Mouse (Mus musculus) gastrocnemius, postnatal 36 days (tissue): ENCODE results near the gene Snrnp35. TPM values are rescaled to one million over a fixed set of nuclear protein-coding genes. Genes with fewer than 3 reads are reported as not detected.
"Not testable (repeated sequence)": the region's sequence is repeated elsewhere in the genome, so short reads cannot be mapped to it uniquely, and the experiment has no call there.

Source experiments
- DNase-seq, 2 experiments: peaks; one replicate each; pipeline ENCODE4 v3.0.0; 2022
- intact Hi-C: fragments of 180-260 bp; cut with DNase I; formaldehyde crosslinking; loops from one replicate; pipeline ENCODE4 v1.15.1; 2025
- total RNA-seq, 2 experiments: library from RNA; stranded (reverse); gene quantifications; 2 replicates each; pipeline ENCODE4 v1.2.3; 2021

The Snrnp35 gene
- total RNA-seq, 2 experiments from 2014 or later: 20.5 to 26.1 TPM

GRCm38 (mm10) chr5:124460922-124461321 lies 22.0 kb upstream of the Snrnp35 start:
- DNase-seq, intact Hi-C loops: not testable (repeated sequence)

GRCm38 (mm10) chr5:124462297-124463025 lies 20.5 kb upstream of the Snrnp35 start:
- DNase-seq: no peak
- intact Hi-C loops: no loop called here

- intact Hi-C loops: no loop called here
These were observed 19.5 kb upstream of the Snrnp35 start for GRCm38 (mm10) chr5:124463462-124463861.

GRCm38 (mm10) chr5:124464905-124465304 lies 18.0 kb upstream of the Snrnp35 start:
- intact Hi-C loops: no loop called here
- no peak for DNase-seq

More at GRCm38 (mm10) chr5:124463462-124463861, 19.5 kb upstream of the Snrnp35 start:
- DNase-seq: no peak

GRCm38 (mm10) chr5:124467766-124468165 lies 15.2 kb upstream of the Snrnp35 start:
- intact Hi-C loops: no loop called here
- DNase-seq: no peak

DNA sequence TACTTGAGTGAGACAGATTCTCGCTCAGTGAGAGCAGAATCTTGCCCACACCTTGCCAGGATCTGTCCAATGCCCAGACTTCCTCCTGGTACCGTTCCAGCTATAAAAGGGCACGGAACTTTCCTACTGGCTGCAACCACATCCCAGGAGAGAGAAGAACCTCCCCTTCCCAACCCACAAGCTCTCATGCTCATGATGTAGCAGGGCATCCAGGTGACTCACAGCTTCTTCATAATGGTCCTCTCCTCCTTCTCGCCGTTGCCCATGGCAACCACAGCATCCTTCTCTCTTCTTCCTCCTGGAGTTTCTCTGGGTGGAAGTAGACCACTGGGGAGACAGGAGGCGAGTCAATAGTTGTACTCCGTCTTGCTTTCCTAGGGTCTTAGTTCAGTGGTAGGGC lies 14.6 kb upstream of the Snrnp35 start:
- intact Hi-C loops: no loop called here
- no peak for DNase-seq

DNA sequence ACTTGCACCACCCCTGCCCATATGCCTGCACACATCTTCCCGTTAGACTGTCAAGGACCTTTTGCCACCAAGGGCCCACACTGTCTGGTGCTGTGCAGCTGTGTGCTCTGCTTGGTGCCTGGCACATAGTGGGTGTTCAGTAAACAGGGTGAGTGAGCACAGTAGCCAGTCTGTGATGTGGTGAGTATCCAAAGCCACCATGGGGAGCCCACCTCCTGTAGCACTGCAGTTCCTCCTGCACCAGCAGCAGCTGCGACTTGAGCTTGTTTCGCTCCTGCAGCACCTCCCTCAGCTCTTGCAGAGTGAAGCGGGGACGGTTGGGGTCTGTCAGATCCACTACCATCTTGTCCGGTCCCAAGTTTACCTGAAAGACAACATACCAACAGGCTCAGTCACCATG lies 13.4 kb upstream of the Snrnp35 start:
- intact Hi-C loops: no loop called here
- DNase-seq: no peak

GRCm38 (mm10) chr5:124470591-124471171 lies 12.3 kb upstream of the Snrnp35 start:
- intact Hi-C loops: no loop called here
- DNase-seq: no peak

DNA sequence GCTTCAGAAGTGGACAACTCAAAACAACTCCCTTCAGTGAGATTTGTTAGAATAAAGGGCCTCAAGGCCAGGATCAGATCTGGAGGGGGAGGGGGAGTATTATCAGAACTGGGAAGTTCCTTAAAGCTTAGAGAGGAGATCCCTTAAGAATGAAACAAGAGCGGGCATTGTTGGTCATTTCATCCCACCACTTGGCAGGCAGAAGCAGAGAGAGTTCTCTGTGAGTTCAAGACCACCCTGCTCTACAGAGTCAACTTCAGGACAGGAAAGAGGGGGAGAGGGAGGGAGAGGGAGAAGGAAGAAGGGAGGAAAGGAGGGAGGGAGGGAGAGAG lies 4.1 kb upstream of the Snrnp35 start:
- no peak for DNase-seq
- intact Hi-C loops: loop anchor here (2.0 kb wide), 1 partner anchor 30 kb away; no protein-coding TSS in a partner anchor

DNA sequence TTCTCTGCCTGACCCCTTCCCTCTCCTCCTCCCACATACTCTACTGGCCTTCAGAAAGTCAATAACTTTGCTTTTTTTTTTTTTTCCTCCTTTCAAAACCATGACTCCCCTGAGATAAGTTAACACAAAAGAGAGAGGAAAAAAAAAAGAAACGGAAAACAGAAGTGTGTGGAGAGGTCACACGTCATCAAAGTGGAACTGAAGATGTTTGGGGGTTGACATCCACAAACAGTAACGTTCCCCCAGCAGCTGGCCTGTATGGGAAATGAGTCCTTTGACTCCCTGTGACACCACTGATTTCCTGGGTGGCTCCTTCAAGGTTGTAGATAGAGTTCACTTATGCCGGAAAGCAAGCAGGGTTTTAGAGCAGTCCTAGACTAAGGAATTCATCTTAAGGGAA lies 2.8 kb upstream of the Snrnp35 start:
- intact Hi-C loops: no loop called here
- no peak for DNase-seq

GRCm38 (mm10) chr5:124481714-124482113 lies 1.2 kb upstream of the Snrnp35 start:
- DNase-seq: no peak
- intact Hi-C loops: loop anchor here (2.0 kb wide), 1 partner anchor 55 kb away; no protein-coding TSS in a partner anchor

- peak in 1 of 2 experiments; percentile 52 for DNase-seq
- intact Hi-C loops: loop anchor here (2.0 kb wide), 1 partner anchor 54 kb away; no protein-coding TSS in a partner anchor
These were observed 433 bp upstream of the Snrnp35 start for GRCm38 (mm10) chr5:124482436-124482965.

- DNase-seq: no peak
- intact Hi-C loops: loop anchor here (2.0 kb wide), 1 partner anchor 53 kb away; no protein-coding TSS in a partner anchor
These were observed 892 bp downstream of the Snrnp35 start for GRCm38 (mm10) chr5:124483655-124484396.

DNA sequence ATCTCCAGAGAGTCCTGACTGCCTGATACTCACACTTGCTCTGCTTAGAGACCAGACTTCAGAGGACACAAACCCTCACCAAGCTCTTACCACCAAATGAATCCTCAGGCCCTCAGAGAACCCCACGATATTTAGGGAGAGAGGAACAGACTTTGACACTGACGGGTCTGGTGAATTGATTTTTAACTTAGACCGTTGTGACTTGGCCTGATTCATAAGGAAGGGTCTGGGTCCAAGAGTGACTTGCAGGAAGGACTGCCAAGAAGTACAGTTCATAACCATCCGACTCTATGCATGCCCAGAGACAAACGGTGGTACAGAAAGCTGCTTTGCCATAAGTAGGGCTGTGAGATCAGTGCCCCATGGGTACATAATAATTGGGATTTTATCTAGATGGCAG lies 2.7 kb downstream of the Snrnp35 start:
- DNase-seq: no peak
- intact Hi-C loops: no loop called here

- DNase-seq: no peak
- intact Hi-C loops: no loop called here
These were observed 6.0 kb downstream of the Snrnp35 start for GRCm38 (mm10) chr5:124488885-124489284.

DNA sequence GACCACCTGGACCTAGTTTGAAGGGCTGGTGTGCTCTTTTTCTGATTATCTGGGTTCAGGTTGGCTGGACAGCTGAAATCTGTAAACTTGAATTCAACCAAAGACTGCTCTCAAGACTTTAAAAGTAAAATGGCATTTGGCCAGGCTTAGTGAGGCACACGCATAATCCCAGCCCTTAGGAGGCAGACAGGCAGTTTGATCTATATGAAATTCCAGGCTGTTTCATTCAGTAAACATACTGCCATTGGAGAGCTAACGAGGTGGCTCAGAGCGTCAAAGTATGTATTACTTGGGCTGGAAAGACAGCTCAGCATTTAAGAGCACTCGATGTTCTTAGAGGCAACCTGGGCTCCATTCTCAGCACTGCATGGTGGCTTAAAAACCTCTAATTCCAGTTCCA lies 8.8 kb downstream of the Snrnp35 start:
- no peak for DNase-seq
- intact Hi-C loops: no loop called here

GRCm38 (mm10) chr5:124492618-124493017 lies 9.7 kb downstream of the Snrnp35 start:
- no peak for DNase-seq
- intact Hi-C loops: no loop called here

- no peak for DNase-seq
- intact Hi-C loops: no loop called here
These were observed 10.5 kb downstream of the Snrnp35 start for GRCm38 (mm10) chr5:124493455-124493854.

DNA sequence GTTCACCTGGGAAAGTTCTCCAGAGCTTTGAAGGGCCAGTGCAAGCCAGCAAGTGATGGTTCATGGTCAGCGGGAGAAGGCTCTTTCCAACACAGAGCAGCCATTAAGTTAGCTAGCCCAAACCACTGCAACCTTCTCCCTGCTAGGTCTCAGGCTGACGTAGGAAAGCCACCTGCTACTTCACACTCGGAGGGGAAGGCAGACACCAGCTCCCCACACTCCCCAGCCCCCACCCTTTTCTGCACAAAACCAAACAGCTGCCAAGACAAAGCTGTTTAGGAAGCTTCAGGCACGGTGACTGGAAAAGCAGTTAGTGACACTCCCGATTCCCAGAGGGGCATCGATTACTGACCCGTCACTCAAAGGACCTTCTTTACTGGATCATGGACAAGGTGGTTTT lies 12.6 kb downstream of the Snrnp35 start:
- DNase-seq: no peak
- intact Hi-C loops: loop anchor here (5.0 kb wide), 1 partner anchor 37 kb away; the partner anchor contains the start of gene Rilpl1

GRCm38 (mm10) chr5:124496614-124497514 lies 13.9 kb downstream of the Snrnp35 start:
- intact Hi-C loops: loop anchor here (5.0 kb wide), 1 partner anchor 35 kb away; the partner anchor contains the start of gene Rilpl1
- DNase-seq: no peak
